Mouse (Mus musculus) lung, postnatal 0 days (tissue): Measurements from ENCODE around the gene Bcl2.

ENCODE experiments used
- CTCF ChIP-seq: IDR thresholded peaks from 2 replicates; pipeline ENCODE4 v1.5.1; 2016; ENCODE audit warnings: antibody characterized with exemption, mild to moderate bottlenecking
- EP300 ChIP-seq: IDR thresholded peaks from 2 replicates; pipeline ENCODE4 v1.6.1; 2016; ENCODE audit warnings: antibody characterized with exemption, mild to moderate bottlenecking, control low read depth

- TF ChIP-seq CTCF (no peak), EP300 (no peak)
Observed at GRCm38 (mm10) chr1:106572506-106572905, 141.6 kb downstream of the Bcl2 start.
